Mouse (Mus musculus) cortical plate, adult 2 months (tissue): ENCODE results near the gene Cfap54.

Experiments
- CTCF ChIP-seq: fragments of 200-500 bp; IDR thresholded peaks from 2 replicates; pipeline ENCODE4 v1.5.1; 2011; ENCODE audit warnings: mild to moderate bottlenecking, control low read depth, low read length; ENCODE audit not compliant: insufficient read depth; ENCODE audit errors: extremely low read depth
- POLR2A ChIP-seq: fragments of 200-500 bp; IDR thresholded peaks from 2 replicates; pipeline ENCODE4 v1.6.1; 2011; ENCODE audit warnings: mild to moderate bottlenecking, low read length, control low read depth; ENCODE audit not compliant: insufficient read depth; ENCODE audit errors: extremely low read depth

GRCm38 (mm10) chr10:93115743-93116142, 34.3 kb upstream of the Cfap54 start:
- TF ChIP-seq CTCF (no peak), POLR2A (no peak)
